Mouse (Mus musculus): Measurements from ENCODE around the gene Atg16l2. TPM values are rescaled to one million over a fixed set of nuclear protein-coding genes. Genes with fewer than 3 reads are reported as not detected.
A peak's percentile ranks its signal among the peaks of the same experiment; 100 is the strongest.

The Atg16l2 gene
- polyA plus RNA-seq, 1 experiment from 2014 or later: 14.8 TPM

- H3K4me3 ChIP-seq (ENCODE audit: low read depth, low read length): no peak overlapping the region
- H3K27ac ChIP-seq (ENCODE audit: low read depth, low read length): no peak overlapping the region
- ATAC-seq (ENCODE audit: low FRiP score): no peak
- WGBS: 81% methylated on average over 3 of the region's 3 CpGs
- 0 out of 2 replicates have a peak, but pooled peaks cover 2% of the 10 kb centered on the region for H3K4me1 ChIP-seq (ENCODE audit: control insufficient read depth, insufficient read depth, low read length)
- H3K9me3 ChIP-seq (ENCODE audit: control insufficient read depth, low read length): no peaks in the 10 kb centered on the region
- no peak overlapping the region for H3K9ac ChIP-seq (ENCODE audit: low read length)
- H3K36me3 ChIP-seq (ENCODE audit: control insufficient read depth, insufficient read depth, low read length): no peaks in the 10 kb centered on the region
- H3K27me3 ChIP-seq (ENCODE audit: control insufficient read depth, insufficient read depth, low read length): no peaks in the 10 kb centered on the region
- DNase-seq (ENCODE audit: low spot score, missing footprints): peak; percentile 23
- H3K4me2 ChIP-seq: no peak overlapping the region
Measured at GRCm38 (mm10) chr7:101232716-101233115, 69.3 kb downstream of the Atg16l2 start.

GRCm38 (mm10) chr7:101231458-101231857 lies 70.6 kb downstream of the Atg16l2 start:
- H3K9ac ChIP-seq (ENCODE audit: low read length): no peak overlapping the region
- WGBS: 67% methylated on average over 1 of the region's 2 CpGs

GRCm38 (mm10) chr7:101229336-101229735 lies 72.7 kb downstream of the Atg16l2 start:
- WGBS: 71% methylated on average over 1 of the region's 1 CpGs
- Histone ChIP-seq H3K9ac (ENCODE audit: low read length) (no peak overlapping the region), H3K4me2 (no peak overlapping the region), H3K36me3 (ENCODE audit: control insufficient read depth, insufficient read depth, low read length) (no peaks in the 10 kb centered on the region), H3K9me3 (ENCODE audit: control insufficient read depth, low read length) (no peaks in the 10 kb centered on the region), H3K4me1 (ENCODE audit: control insufficient read depth, insufficient read depth, low read length) (0 out of 2 replicates have a peak, but pooled peaks cover 2% of the 10 kb centered on the region), H3K27ac (ENCODE audit: low read depth, low read length) (no peak overlapping the region), H3K4me3 (ENCODE audit: low read depth, low read length) (no peak overlapping the region), H3K27me3 (ENCODE audit: control insufficient read depth, insufficient read depth, low read length) (no peaks in the 10 kb centered on the region)
- ATAC-seq (ENCODE audit: low FRiP score) (no peak), DNase-seq (ENCODE audit: low spot score, missing footprints) (peak; percentile 44)

More at GRCm38 (mm10) chr7:101231458-101231857, 70.6 kb downstream of the Atg16l2 start:
- no peaks in the 10 kb centered on the region for H3K36me3 ChIP-seq (ENCODE audit: control insufficient read depth, insufficient read depth, low read length)
- H3K9me3 ChIP-seq (ENCODE audit: control insufficient read depth, low read length): no peaks in the 10 kb centered on the region
- H3K4me2 ChIP-seq: no peak overlapping the region
- H3K27ac ChIP-seq (ENCODE audit: low read depth, low read length): no peak overlapping the region
- 0 out of 2 replicates have a peak, but pooled peaks cover 2% of the 10 kb centered on the region for H3K4me1 ChIP-seq (ENCODE audit: control insufficient read depth, insufficient read depth, low read length)
- DNase-seq (ENCODE audit: low spot score, missing footprints) (peak; percentile 93), ATAC-seq (ENCODE audit: low FRiP score) (no peak)
- H3K4me3 ChIP-seq (ENCODE audit: low read depth, low read length): no peak overlapping the region
- H3K27me3 ChIP-seq (ENCODE audit: control insufficient read depth, insufficient read depth, low read length): no peaks in the 10 kb centered on the region

GRCm38 (mm10) chr7:101223501-101223900 lies 78.5 kb downstream of the Atg16l2 start:
- 91% methylated on average over 2 of the region's 2 CpGs for WGBS
- no peaks in the 10 kb centered on the region for H3K4me1 ChIP-seq (ENCODE audit: control insufficient read depth, insufficient read depth, low read length)
- DNase-seq (ENCODE audit: low spot score, missing footprints) (peak; percentile 41), ATAC-seq (ENCODE audit: low FRiP score) (no peak)
- no peaks in the 10 kb centered on the region for H3K9me3 ChIP-seq (ENCODE audit: control insufficient read depth, low read length)
- no peaks in the 10 kb centered on the region for H3K36me3 ChIP-seq (ENCODE audit: control insufficient read depth, insufficient read depth, low read length)
- no peak overlapping the region for H3K4me3 ChIP-seq (ENCODE audit: low read depth, low read length)
- H3K9ac ChIP-seq (ENCODE audit: low read length): no peak overlapping the region
- H3K4me2 ChIP-seq: no peak overlapping the region
- no peak overlapping the region for H3K27ac ChIP-seq (ENCODE audit: low read depth, low read length)
- no peaks in the 10 kb centered on the region for H3K27me3 ChIP-seq (ENCODE audit: control insufficient read depth, insufficient read depth, low read length)

- no peaks in the 10 kb centered on the region for H3K27me3 ChIP-seq (ENCODE audit: control insufficient read depth, insufficient read depth, low read length)
- H3K4me2 ChIP-seq: no peak overlapping the region
- 85% methylated on average over 2 of the region's 2 CpGs for WGBS
- no peaks in the 10 kb centered on the region for H3K9me3 ChIP-seq (ENCODE audit: control insufficient read depth, low read length)
- no peaks in the 10 kb centered on the region for H3K4me1 ChIP-seq (ENCODE audit: control insufficient read depth, insufficient read depth, low read length)
- H3K36me3 ChIP-seq (ENCODE audit: control insufficient read depth, insufficient read depth, low read length): no peaks in the 10 kb centered on the region
- no peak overlapping the region for H3K9ac ChIP-seq (ENCODE audit: low read length)
- no peak for DNase-seq (ENCODE audit: low spot score, missing footprints)
- no peak overlapping the region for H3K27ac ChIP-seq (ENCODE audit: low read depth, low read length)
- ATAC-seq (ENCODE audit: low FRiP score): no peak
- no peak overlapping the region for H3K4me3 ChIP-seq (ENCODE audit: low read depth, low read length)
Measured at GRCm38 (mm10) chr7:101216724-101217123, 85.3 kb downstream of the Atg16l2 start.

- ATAC-seq (ENCODE audit: low FRiP score) (no peak), DNase-seq (ENCODE audit: low spot score, missing footprints) (no peak)
- Histone ChIP-seq H3K27me3 (ENCODE audit: control insufficient read depth, insufficient read depth, low read length) (no peaks in the 10 kb centered on the region), H3K9me3 (ENCODE audit: control insufficient read depth, low read length) (no peaks in the 10 kb centered on the region), H3K4me2 (no peak overlapping the region), H3K36me3 (ENCODE audit: control insufficient read depth, insufficient read depth, low read length) (no peaks in the 10 kb centered on the region), H3K4me3 (ENCODE audit: low read depth, low read length) (no peak overlapping the region), H3K27ac (ENCODE audit: low read depth, low read length) (no peak overlapping the region), H3K4me1 (ENCODE audit: control insufficient read depth, insufficient read depth, low read length) (no peaks in the 10 kb centered on the region), H3K9ac (ENCODE audit: low read length) (no peak overlapping the region)
- WGBS: 91% methylated on average over 3 of the region's 3 CpGs
Measured at GRCm38 (mm10) chr7:101213515-101214263, 88.4 kb downstream of the Atg16l2 start.

Other genes with a start within 250 kb of the Atg16l2 start
- gene Fchsd2, start 209.4 kb downstream of the Atg16l2 start, polyA plus RNA-seq (2014; fragmentation: Nextera tagmentation; extraction: Ambion mirVana): 24.7 and 24.8 TPM in 2 replicates
- 5.3 and 5.7 TPM in 2 replicates for gene Stard10, start 14.8 kb upstream of the Atg16l2 start, polyA plus RNA-seq (2014; fragmentation: Nextera tagmentation; extraction: Ambion mirVana)
- 10.8 and 11.2 TPM in 2 replicates for gene Arap1, start 45.8 kb upstream of the Atg16l2 start, polyA plus RNA-seq (2014; fragmentation: Nextera tagmentation; extraction: Ambion mirVana)
- not detected in 2 replicates for gene Gm45837, start 108.6 kb upstream of the Atg16l2 start, polyA plus RNA-seq (2014; fragmentation: Nextera tagmentation; extraction: Ambion mirVana)
- gene Pde2a, start 119.4 kb upstream of the Atg16l2 start, polyA plus RNA-seq (2014; fragmentation: Nextera tagmentation; extraction: Ambion mirVana): 11.1 and 13.0 TPM in 2 replicates